ENCODE assay signal across 28 mouse cellular contexts in the genomic region with DNA sequence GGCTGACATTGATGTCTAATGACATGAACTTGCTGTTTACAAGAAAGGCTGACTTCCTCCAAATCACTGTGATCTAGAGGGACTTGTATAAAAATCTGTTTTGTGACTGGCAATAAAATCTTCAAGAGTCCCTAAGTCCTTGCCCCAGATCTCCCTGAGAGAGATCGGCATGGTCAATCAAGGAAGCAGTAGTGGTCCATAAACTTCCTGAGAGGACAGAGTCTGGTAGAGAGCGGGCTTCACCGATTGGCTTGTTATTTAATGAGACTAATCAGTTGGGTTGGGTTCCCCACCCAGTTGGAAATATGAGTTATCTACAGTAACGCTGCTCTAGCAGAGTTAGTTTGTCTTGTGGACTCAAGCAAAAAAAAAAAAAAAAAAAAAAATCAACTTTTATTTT. TPM values are rescaled to one million over a fixed set of nuclear protein-coding genes. Genes with fewer than 3 reads are reported as not detected.
A peak's percentile ranks its signal among the peaks of the same experiment; 100 is the strongest.
DNase-seq lines count a peak whose midpoint lies in the region; ATAC-seq and TF ChIP-seq lines count a peak whose summit lies in the region.
"Had no signal": no experiment of that assay in that cellular context is flagged by ENCODE, and none has a peak within 500 bp of the region (broad histone marks: within the 10 kb centered on the region; RNA-seq: fewer than 3 reads in every experiment).

No protein-coding gene starts in this region.

- no peak for TF ChIP-seq CTCF in intestine, postnatal 0 days (IDR thresholded peaks at IDR 0.05; ENCODE audit: low read depth)

- 26% methylated on average over 4 of the region's 4 CpGs for WGBS in kidney, embryonic 15.5 days
- 61% methylated on average over 4 of the region's 4 CpGs for WGBS in intestine, embryonic 15.5 days
- WGBS in intestine, postnatal 0 days, result 35% methylated on average over 4 of the region's 4 CpGs

- H3K9ac ChIP-seq in kidney, embryonic 15.5 days, result no peak overlapping the region
- no peak overlapping the region for H3K9ac ChIP-seq in intestine, embryonic 15.5 days
- H3K9ac ChIP-seq in intestine, postnatal 0 days (ENCODE audit: low read depth, low read length), result no peak overlapping the region
- H3K9ac ChIP-seq: embryonic facial prominence, embryonic 13.5 days; embryonic facial prominence, embryonic 15.5 days; forebrain, embryonic 12.5 days had no signal

- no peaks in the 10 kb centered on the region for H3K36me3 ChIP-seq in kidney, embryonic 15.5 days
- H3K36me3 ChIP-seq in intestine, embryonic 15.5 days, result no peaks in the 10 kb centered on the region
- no peaks in the 10 kb centered on the region; the same call in 1 of the 2 replicates for H3K36me3 ChIP-seq in intestine, postnatal 0 days (ENCODE audit: control insufficient read depth, insufficient read depth)
- H3K36me3 ChIP-seq: embryonic facial prominence, embryonic 13.5 days; forebrain, embryonic 10.5 days; forebrain, embryonic 12.5 days had no signal

- peak overlapping the region; percentile 45; the same call in 1 of the 2 replicates for H3K27ac ChIP-seq in kidney, embryonic 15.5 days
- no peak overlapping the region for H3K27ac ChIP-seq in intestine, embryonic 15.5 days
- no peak overlapping the region for H3K27ac ChIP-seq in intestine, postnatal 0 days (ENCODE audit: low read depth, low read length)
- H3K27ac ChIP-seq: embryonic facial prominence, embryonic 13.5 days; embryonic facial prominence, embryonic 15.5 days; forebrain, embryonic 10.5 days; forebrain, embryonic 12.5 days had no signal

- H3K27me3 ChIP-seq in kidney, embryonic 15.5 days, result no peaks in the 10 kb centered on the region
- H3K27me3 ChIP-seq in intestine, embryonic 15.5 days (replicated peaks), result no peaks in the 10 kb centered on the region
- H3K27me3 ChIP-seq in intestine, postnatal 0 days (replicated peaks; ENCODE audit: control insufficient read depth, insufficient read depth, low read length), result no peaks in the 10 kb centered on the region
- H3K27me3 ChIP-seq: CH12.LX; embryonic facial prominence, embryonic 13.5 days; embryonic facial prominence, embryonic 15.5 days; forebrain, embryonic 12.5 days had no signal

- no peak overlapping the region for H3K4me3 ChIP-seq in kidney, embryonic 15.5 days (replicated peaks)
- H3K4me3 ChIP-seq in intestine, embryonic 15.5 days (replicated peaks), result no peak overlapping the region
- H3K4me3 ChIP-seq in intestine, postnatal 0 days (ENCODE audit: low read depth, low read length), result no peak overlapping the region
- H3K4me3 ChIP-seq: embryonic facial prominence, embryonic 13.5 days; embryonic facial prominence, embryonic 15.5 days; erythroblast, embryonic 14.5 days; forebrain, embryonic 10.5 days; forebrain, embryonic 12.5 days had no signal

- intact Hi-C loops in heart, postnatal 10 days (cut with DNase I), result no loop called here

- H3K4me2 ChIP-seq in kidney, embryonic 15.5 days, result no peak overlapping the region
- H3K4me2 ChIP-seq in intestine, embryonic 15.5 days (replicated peaks), result no peak overlapping the region
- H3K4me2 ChIP-seq in intestine, postnatal 0 days (replicated peaks; ENCODE audit: low read depth), result no peak overlapping the region
- H3K4me2 ChIP-seq: embryonic facial prominence, embryonic 13.5 days; embryonic facial prominence, embryonic 15.5 days; forebrain, embryonic 12.5 days had no signal

- no peaks in the 10 kb centered on the region for H3K9me3 ChIP-seq in kidney, embryonic 15.5 days (replicated peaks)
- no peaks in the 10 kb centered on the region for H3K9me3 ChIP-seq in intestine, embryonic 15.5 days
- H3K9me3 ChIP-seq in intestine, postnatal 0 days (ENCODE audit: control insufficient read depth), result no peaks in the 10 kb centered on the region
- H3K9me3 ChIP-seq: embryonic facial prominence, embryonic 13.5 days; embryonic facial prominence, embryonic 15.5 days; forebrain, embryonic 10.5 days; forebrain, embryonic 12.5 days; G1E had no signal

- 0 out of 2 replicates have a peak, but pooled peaks cover 2% of the 10 kb centered on the region for H3K4me1 ChIP-seq in kidney, embryonic 15.5 days
- H3K4me1 ChIP-seq in intestine, embryonic 15.5 days (replicated peaks), result no peaks in the 10 kb centered on the region
- no peaks in the 10 kb centered on the region for H3K4me1 ChIP-seq in intestine, postnatal 0 days (replicated peaks; ENCODE audit: control insufficient read depth, insufficient read depth, low read length)
- H3K4me1 ChIP-seq: embryonic facial prominence, embryonic 13.5 days; embryonic facial prominence, embryonic 15.5 days; forebrain, embryonic 10.5 days; forebrain, embryonic 12.5 days had no signal

- no peak for DNase-seq in kidney, postnatal 36 days
- DNase-seq in 416B (ENCODE audit: low read depth), result peak; percentile 47
- DNase-seq in thymus, postnatal 0 days (ENCODE audit: low spot score), result no peak
- DNase-seq in heart, postnatal 10 days, result no peak
- DNase-seq: adrenal gland, postnatal 10 days; adrenal gland, postnatal 25 days; B cell, adult 2 months; cerebellum, adult 11 months; cerebellum, adult 18-20 months; cerebellum, adult 8-10 months; cerebellum, adult 9-11 months; cerebellum, postnatal 14 days; cerebellum, postnatal 36 days; embryo, embryonic 11 days had no signal

- ATAC-seq in kidney, embryonic 15.5 days (replicated peaks; ENCODE audit: low FRiP score), result peak; percentile 40; the same call in 1 of the 2 replicates
- ATAC-seq in intestine, embryonic 15.5 days, result peak; percentile 71
- peak; percentile 64 for ATAC-seq in intestine, postnatal 0 days
- ATAC-seq in granulocyte monocyte progenitor cell, adult 5-6 weeks (replicated peaks; ENCODE audit: poor library complexity, severe bottlenecking), result no peak
- ATAC-seq: CD4-positive, CD25-positive, alpha-beta regulatory T cell, adult 4 months; forebrain, embryonic 14.5 days; forebrain, embryonic 16.5 days had no signal

RNA-seq across cellular contexts. Expression of a gene that starts 17.2 kb away (rescaled TPM):
- polyA plus RNA-seq in kidney, embryonic 15.5 days (2015; fragmentation: Nextera tagmentation; extraction: Ambion mirVana), result 145 and 149 TPM in 2 replicates
- 164 and 171 TPM in 2 replicates for polyA plus RNA-seq in intestine, embryonic 15.5 days (2015; fragmentation: Nextera tagmentation; extraction: Ambion mirVana)
- 227 and 250 TPM in 2 replicates for polyA plus RNA-seq in intestine, postnatal 0 days (2015; fragmentation: Nextera tagmentation; extraction: Ambion mirVana)
- polyA plus RNA-seq in thymus, postnatal 0 days (2015; fragmentation: Nextera tagmentation; extraction: Ambion mirVana), result 123 and 132 TPM in 2 replicates
- 42.7 and 79.1 TPM in 2 replicates for total RNA-seq in granulocyte monocyte progenitor cell, adult 5-6 weeks (2014; fragmentation: Nextera tagmentation)
- 44.7 and 59.4 TPM in 2 replicates for total RNA-seq in granulocyte monocyte progenitor cell, adult 5-6 weeks (2017)
- 10 to 100 TPM; 62.7 to 64.1 TPM for total RNA-seq in heart, postnatal 10 days (2021)

RNA-seq across cellular contexts. Expression of a gene that starts 17.8 kb away (rescaled TPM):
- 10.4 and 11.8 TPM in 2 replicates for polyA plus RNA-seq in kidney, embryonic 15.5 days (2015; fragmentation: Nextera tagmentation; extraction: Ambion mirVana)
- polyA plus RNA-seq in intestine, embryonic 15.5 days (2015; fragmentation: Nextera tagmentation; extraction: Ambion mirVana), result 12.8 and 15.1 TPM in 2 replicates
- 18.0 and 20.0 TPM in 2 replicates for polyA plus RNA-seq in intestine, postnatal 0 days (2015; fragmentation: Nextera tagmentation; extraction: Ambion mirVana)
- 7.0 and 8.7 TPM in 2 replicates for polyA plus RNA-seq in thymus, postnatal 0 days (2015; fragmentation: Nextera tagmentation; extraction: Ambion mirVana)
- total RNA-seq in granulocyte monocyte progenitor cell, adult 5-6 weeks (2014; fragmentation: Nextera tagmentation), result 7.2 and 7.9 TPM in 2 replicates
- 5.8 and 8.8 TPM in 2 replicates for total RNA-seq in granulocyte monocyte progenitor cell, adult 5-6 weeks (2017)
- total RNA-seq in heart, postnatal 10 days (2021), result 1 to 10 TPM; 4.7 to 4.8 TPM

RNA-seq across cellular contexts. Expression of a gene that starts 23.7 kb away (rescaled TPM):
- polyA plus RNA-seq in kidney, embryonic 15.5 days (2015; fragmentation: Nextera tagmentation; extraction: Ambion mirVana), result 32.5 and 36.2 TPM in 2 replicates
- polyA plus RNA-seq in intestine, embryonic 15.5 days (2015; fragmentation: Nextera tagmentation; extraction: Ambion mirVana), result 24.2 and 25.2 TPM in 2 replicates
- polyA plus RNA-seq in intestine, postnatal 0 days (2015; fragmentation: Nextera tagmentation; extraction: Ambion mirVana), result 3.2 and 3.7 TPM in 2 replicates
- polyA plus RNA-seq in thymus, postnatal 0 days (2015; fragmentation: Nextera tagmentation; extraction: Ambion mirVana), result 15.3 and 16.8 TPM in 2 replicates
- 57.4 and 70.3 TPM in 2 replicates for total RNA-seq in granulocyte monocyte progenitor cell, adult 5-6 weeks (2014; fragmentation: Nextera tagmentation)
- total RNA-seq in granulocyte monocyte progenitor cell, adult 5-6 weeks (2017), result 23.1 and 39.5 TPM in 2 replicates
- 10 to 100 TPM; 19.1 to 21.7 TPM for total RNA-seq in heart, postnatal 10 days (2021)
